Mouse (Mus musculus) liver, adult (tissue): ENCODE data around the gene Zfp984.
"Not testable (repeated sequence)": the region's sequence is repeated elsewhere in the genome, so short reads cannot be mapped to it uniquely, and the experiment has no call there.

Experiments
- GATA4 ChIP-seq: IDR thresholded peaks from 2 replicates; pipeline ENCODE4 v1.6.1; 2014; ENCODE audit warnings: mild to moderate bottlenecking, low read length; ENCODE audit not compliant: insufficient replicate concordance

Zfp984 gene

GRCm38 (mm10) chr4:147809292-147809965 is at the start of gene Zfp984:
Gene Zfp984, minus strand, starts transcription at chr4:147809788.
- TF ChIP-seq GATA4 = not testable (repeated sequence)

GRCm38 (mm10) chr4:147850776-147851175 is 41.2 kb upstream of the Zfp984 start:
- no peak for TF ChIP-seq GATA4

- TF ChIP-seq GATA4 = no peak; the same call in 1 of the 2 replicates
These were observed 39.0 kb upstream of the Zfp984 start for GRCm38 (mm10) chr4:147848584-147848991.

DNA sequence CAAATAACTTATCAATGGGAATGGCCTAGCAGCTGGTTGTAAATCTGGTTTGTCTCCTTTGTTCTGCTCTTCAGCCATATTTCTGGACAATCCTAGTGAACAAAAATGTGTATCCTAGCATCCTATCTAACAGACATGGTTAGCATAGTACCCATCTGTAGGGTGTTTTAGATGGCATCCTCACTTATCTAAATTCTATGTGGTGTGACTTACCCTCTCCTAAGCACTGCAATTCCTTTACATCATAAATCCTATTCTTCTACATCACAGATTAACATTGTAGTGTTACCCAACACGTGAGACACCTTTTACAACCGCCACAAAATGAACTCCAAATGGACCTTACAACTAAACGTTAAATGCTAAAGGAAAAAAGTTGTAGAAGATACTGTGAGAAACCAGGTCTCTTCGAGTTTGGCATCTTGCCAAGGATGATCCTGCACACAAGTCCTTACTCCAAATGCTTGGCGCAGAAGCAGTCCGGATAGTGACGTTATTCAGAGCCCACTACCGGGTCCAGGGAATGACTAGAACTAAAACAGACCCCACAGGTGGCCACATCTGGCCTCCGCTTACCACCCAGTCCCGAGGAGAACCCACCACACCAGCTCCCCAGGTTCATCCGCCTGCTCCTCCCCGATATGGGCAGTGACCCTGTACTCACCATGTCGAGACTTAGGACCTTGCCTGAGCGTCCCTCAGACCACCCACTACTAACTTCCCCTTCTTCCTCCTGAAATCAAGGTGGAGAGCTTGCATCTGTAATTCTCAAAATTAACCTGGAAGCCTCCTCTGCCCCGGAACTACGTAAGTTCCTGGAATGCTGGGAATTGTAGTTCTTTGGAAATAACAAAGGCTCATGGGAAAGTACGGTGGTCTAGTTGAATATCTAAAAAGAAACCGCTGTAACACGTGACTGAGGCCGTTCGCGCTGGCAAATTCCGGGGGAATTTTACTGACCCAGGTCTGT is 38.3 kb upstream of the Zfp984 start, which contains the start of gene Zfp933:
Gene Zfp933, minus strand, starts transcription at position 753 of the 970 bp plus-strand sequence.
- no peak; the same call in 1 of the 2 replicates for TF ChIP-seq GATA4

DNA sequence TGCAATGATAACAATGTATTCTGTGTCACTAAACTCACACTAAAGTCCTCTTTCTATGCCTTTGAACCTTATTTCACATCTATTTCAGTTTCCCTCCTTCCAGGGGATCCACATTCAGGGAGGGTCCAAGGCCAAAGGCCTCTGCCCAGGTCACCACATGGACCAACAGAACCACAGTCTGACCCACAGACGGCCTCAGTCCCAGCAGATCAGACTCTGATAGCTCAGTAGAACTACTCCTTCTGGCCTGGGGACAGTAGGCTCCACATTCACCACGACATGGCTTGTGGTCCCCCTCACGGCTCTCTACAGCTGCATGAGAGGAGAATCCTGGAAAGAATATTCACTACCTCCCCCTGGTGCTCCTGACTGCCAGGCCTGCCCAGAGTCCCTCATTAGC is 33.3 kb upstream of the Zfp984 start:
- TF ChIP-seq GATA4 = no peak

DNA sequence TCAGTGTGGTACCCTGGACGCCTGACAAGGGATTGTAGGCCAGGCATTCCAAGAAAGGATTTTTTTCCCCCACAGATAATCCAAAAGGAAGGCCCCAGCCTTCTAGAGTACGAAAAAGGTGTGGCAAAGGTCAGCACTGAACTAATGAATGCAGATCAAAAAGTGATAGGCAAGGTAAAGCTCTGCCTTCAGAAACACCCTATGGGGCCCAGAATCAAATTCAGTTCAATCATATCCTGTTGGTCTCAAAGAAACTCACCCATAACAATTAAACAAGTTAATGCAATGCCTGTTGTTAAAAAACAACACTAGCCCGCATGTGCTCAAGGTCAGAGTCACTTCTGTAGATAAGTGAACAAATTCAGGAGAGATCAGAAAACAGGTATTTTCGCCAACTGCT is 14.8 kb upstream of the Zfp984 start:
- TF ChIP-seq GATA4 = no peak

DNA sequence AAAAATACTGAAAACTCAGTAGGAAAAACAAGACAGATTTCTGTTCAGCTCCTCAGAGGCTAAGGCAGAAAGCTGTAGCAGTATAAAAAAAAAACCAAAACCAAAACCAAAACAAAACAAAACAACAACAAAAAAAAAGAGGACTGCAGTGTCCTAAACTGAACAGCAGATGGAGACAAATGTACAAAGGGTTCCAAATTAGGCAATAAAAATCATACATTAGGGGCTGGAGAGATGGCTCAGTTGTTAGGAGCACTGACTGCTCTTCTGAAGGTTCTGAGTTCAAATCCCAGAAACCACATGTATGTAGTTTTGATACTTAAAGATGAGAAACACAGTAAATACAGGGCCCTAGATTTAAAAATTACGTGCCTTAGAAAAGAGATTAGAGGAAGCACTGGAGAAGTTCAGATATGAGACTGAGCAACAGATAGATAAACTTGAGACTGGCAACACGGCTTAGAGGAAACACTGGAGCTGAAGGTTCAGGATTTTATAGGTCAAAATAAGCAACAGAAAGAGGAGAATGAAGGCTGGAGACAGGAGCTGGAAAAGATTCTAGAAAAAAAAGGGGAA is 5.1 kb upstream of the Zfp984 start:
- no peak for TF ChIP-seq GATA4

- TF ChIP-seq GATA4 = no peak
These were observed 3.7 kb upstream of the Zfp984 start for GRCm38 (mm10) chr4:147813249-147813765.
